Mouse (Mus musculus): ENCODE measurements around the gene Retnla. TPM values are rescaled to one million over a fixed set of nuclear protein-coding genes. Genes with fewer than 3 reads are reported as not detected.
A peak's percentile ranks its signal among the peaks of the same experiment; 100 is the strongest.
"Not testable (repeated sequence)": the region's sequence is repeated elsewhere in the genome, so short reads cannot be mapped to it uniquely, and the experiment has no call there.

The Retnla gene
- total and polyA plus RNA-seq, 3 experiments, result 2.1 to 52.0 (median 3.0) TPM

DNA sequence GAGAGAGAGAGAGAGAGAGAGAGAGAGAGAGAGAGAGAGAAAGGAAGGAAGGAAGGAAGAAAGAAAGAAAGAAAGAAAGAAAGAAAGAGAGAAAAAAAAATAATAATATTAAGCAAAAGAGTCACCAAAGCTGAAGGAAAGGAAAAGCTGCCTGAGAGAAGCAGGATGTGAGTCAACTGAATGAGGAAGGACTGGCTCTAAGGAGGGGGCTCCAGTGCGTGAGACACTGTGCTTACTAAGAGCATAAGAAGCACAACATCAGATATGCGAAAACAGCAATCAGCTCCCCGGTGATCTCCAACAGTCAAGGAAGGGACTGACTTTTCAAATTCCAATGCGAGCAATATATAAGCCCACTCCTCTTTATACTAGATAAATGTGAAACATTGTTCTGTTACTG lies 13.3 kb upstream of the Retnla start:
- 44% methylated on average over 4 of the region's 4 CpGs for WGBS
- no peak overlapping the region for H3K4me3 ChIP-seq
- TF ChIP-seq CTCF (IDR thresholded peaks at IDR 0.05), result no peak
- no peak for TF ChIP-seq EP300 (IDR thresholded peaks at IDR 0.05; ENCODE audit: insufficient read depth, low read depth, low read length)
- TF ChIP-seq POLR2A (IDR thresholded peaks at IDR 0.05; ENCODE audit: insufficient read depth, low read depth, low read length), result no peak
- H3K27me3 ChIP-seq (ENCODE audit: control insufficient read depth, insufficient read depth, low read length), result no peaks in the 10 kb centered on the region
- H3K4me1 ChIP-seq (ENCODE audit: control insufficient read depth, insufficient read depth, low read length), result no peaks in the 10 kb centered on the region
- intact Hi-C loops (cut with DNase I), result no loop called here
- no peak overlapping the region for H3K9ac ChIP-seq (ENCODE audit: low read depth, low read length)
- no peaks in the 10 kb centered on the region for H3K79me2 ChIP-seq (replicated peaks; ENCODE audit: control insufficient read depth, insufficient read depth, low read length)
- DNase-seq, result no peak
- H3K27ac ChIP-seq, result no peak overlapping the region
- H3K36me3 ChIP-seq (ENCODE audit: control insufficient read depth, insufficient read depth, low read length), result no peaks in the 10 kb centered on the region

DNA sequence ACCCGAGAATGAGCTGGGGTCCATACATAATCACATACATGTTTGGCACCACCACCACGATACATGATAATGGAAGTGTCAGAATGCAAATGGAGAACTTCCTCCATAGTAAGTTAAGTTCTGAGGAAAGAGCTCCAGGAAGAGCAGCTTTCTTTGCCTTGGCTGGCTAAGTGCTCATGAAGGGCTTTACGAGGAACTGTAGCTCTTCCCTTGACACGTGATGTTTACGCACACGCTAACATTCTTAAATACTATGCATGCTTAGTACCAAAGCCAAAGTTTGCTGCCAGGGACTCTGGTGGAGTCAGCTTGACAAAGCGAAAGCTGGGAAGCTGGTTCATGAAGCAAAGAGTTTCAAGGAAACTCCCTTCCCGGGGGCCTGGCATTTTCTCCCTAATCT lies 10.3 kb upstream of the Retnla start:
- H3K27me3 ChIP-seq (ENCODE audit: control insufficient read depth, insufficient read depth, low read length), result no peaks in the 10 kb centered on the region
- intact Hi-C loops (cut with DNase I), result no loop called here
- H3K79me2 ChIP-seq (replicated peaks; ENCODE audit: control insufficient read depth, insufficient read depth, low read length), result no peaks in the 10 kb centered on the region
- H3K9ac ChIP-seq (ENCODE audit: low read depth, low read length), result no peak overlapping the region
- TF ChIP-seq POLR2A (IDR thresholded peaks at IDR 0.05; ENCODE audit: insufficient read depth, low read depth, low read length), result no peak
- TF ChIP-seq CTCF (IDR thresholded peaks at IDR 0.05), result no peak
- TF ChIP-seq EP300 (IDR thresholded peaks at IDR 0.05; ENCODE audit: insufficient read depth, low read depth, low read length), result no peak
- no peak for DNase-seq
- 67% methylated on average over 8 of the region's 8 CpGs for WGBS
- H3K4me3 ChIP-seq, result no peak overlapping the region
- H3K36me3 ChIP-seq (ENCODE audit: control insufficient read depth, insufficient read depth, low read length), result no peaks in the 10 kb centered on the region
- H3K4me1 ChIP-seq (ENCODE audit: control insufficient read depth, insufficient read depth, low read length), result no peaks in the 10 kb centered on the region
- H3K27ac ChIP-seq, result no peak overlapping the region

DNA sequence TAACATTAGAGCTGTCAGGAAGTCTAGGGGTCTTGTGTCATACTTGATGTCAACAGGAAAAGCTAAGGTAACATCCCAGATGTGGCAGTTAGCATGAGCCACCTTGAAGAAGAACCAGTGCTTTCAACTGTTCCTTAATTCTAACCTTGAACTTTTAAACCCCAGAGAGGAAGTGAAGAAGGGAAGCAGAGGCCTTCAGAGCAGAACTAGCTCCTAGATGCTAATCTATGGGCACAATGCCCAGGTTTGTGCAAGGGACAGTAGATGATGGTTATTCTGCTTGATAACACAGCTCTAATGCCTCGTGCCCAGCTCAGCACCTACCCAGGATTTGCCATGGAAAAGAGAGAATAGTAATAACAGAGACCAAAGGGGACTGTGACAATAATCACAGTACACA lies 8.7 kb upstream of the Retnla start:
- H3K4me1 ChIP-seq (ENCODE audit: control insufficient read depth, insufficient read depth, low read length); H3K27me3 ChIP-seq (ENCODE audit: control insufficient read depth, insufficient read depth, low read length); DNase-seq; H3K36me3 ChIP-seq (ENCODE audit: control insufficient read depth, insufficient read depth, low read length); H3K27ac ChIP-seq; H3K79me2 ChIP-seq (replicated peaks; ENCODE audit: control insufficient read depth, insufficient read depth, low read length); intact Hi-C loops (cut with DNase I); H3K9ac ChIP-seq (ENCODE audit: low read depth, low read length); H3K4me3 ChIP-seq: not testable (repeated sequence)
- 30% methylated on average over 1 of the region's 1 CpGs for WGBS

DNA sequence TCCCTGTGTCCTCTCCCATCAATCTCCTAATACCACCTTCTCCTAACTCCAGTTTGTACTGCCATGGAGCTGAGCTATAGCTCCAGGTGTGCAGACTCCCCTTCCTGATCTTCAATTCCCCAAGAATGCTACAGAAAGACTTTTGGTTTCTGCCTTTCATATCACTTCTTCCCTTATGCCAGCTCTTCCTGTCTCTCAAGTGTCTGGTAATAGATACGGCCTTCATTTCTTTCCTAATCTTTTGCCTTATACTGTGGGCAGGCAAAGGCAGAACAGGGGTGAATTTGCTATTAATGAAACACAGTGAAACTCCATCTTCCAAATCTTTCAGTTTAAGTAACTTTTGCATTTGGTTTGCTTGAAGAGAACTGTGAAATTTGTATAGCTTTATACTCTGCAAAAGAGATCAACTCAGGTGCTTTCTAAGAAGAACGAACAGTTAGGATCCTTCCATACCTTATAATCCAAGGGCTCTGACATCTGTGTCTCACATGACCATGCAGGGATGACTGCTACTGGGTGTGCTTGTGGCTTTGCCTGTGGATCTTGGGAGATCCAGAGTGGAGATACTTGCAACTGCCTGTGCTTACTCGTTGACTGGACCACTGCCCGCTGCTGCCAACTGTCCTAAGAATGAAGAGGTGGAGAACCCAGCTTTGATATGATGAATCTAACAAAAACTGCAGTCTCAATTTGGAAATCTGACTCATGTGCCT lies 1.5 kb downstream of the Retnla start:
- H3K9ac ChIP-seq (ENCODE audit: low read depth, low read length), result no peak overlapping the region
- no peaks in the 10 kb centered on the region for H3K79me2 ChIP-seq (replicated peaks; ENCODE audit: control insufficient read depth, insufficient read depth, low read length)
- H3K27ac ChIP-seq, result no peak overlapping the region
- TF ChIP-seq POLR2A (IDR thresholded peaks at IDR 0.05; ENCODE audit: insufficient read depth, low read depth, low read length) (no peak), CTCF (IDR thresholded peaks at IDR 0.05) (no peak), EP300 (IDR thresholded peaks at IDR 0.05; ENCODE audit: insufficient read depth, low read depth, low read length) (no peak)
- intact Hi-C loops (cut with DNase I), result no loop called here
- DNase-seq, result no peak
- no peaks in the 10 kb centered on the region for H3K27me3 ChIP-seq (ENCODE audit: control insufficient read depth, insufficient read depth, low read length)
- no peaks in the 10 kb centered on the region for H3K4me1 ChIP-seq (ENCODE audit: control insufficient read depth, insufficient read depth, low read length)
- H3K4me3 ChIP-seq, result no peak overlapping the region
- WGBS, result 78% methylated on average over 4 of the region's 4 CpGs
- no peaks in the 10 kb centered on the region for H3K36me3 ChIP-seq (ENCODE audit: control insufficient read depth, insufficient read depth, low read length)

DNA sequence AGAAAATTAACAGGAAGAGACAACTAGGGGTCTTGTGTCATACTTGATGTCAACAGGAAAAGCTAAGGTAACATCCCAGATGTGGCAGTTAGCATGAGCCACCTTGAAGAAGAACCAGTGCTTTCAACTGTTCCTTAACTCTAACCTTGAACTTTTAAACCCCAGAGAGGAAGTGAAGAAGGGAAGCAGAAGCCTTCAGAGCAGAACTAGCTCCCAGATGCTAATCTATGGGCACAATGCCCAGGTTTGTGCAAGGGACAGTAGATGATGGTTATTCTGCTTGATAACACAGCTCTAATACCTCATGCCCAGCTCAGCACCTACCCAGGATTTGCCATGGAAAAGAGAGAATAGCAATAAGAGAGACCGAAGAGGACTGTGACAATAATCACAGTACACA lies 22.7 kb downstream of the Retnla start:
- H3K79me2 ChIP-seq (replicated peaks; ENCODE audit: control insufficient read depth, insufficient read depth, low read length); H3K36me3 ChIP-seq (ENCODE audit: control insufficient read depth, insufficient read depth, low read length); H3K9ac ChIP-seq (ENCODE audit: low read depth, low read length); intact Hi-C loops (cut with DNase I); H3K27ac ChIP-seq; H3K4me3 ChIP-seq; H3K4me1 ChIP-seq (ENCODE audit: control insufficient read depth, insufficient read depth, low read length); H3K27me3 ChIP-seq (ENCODE audit: control insufficient read depth, insufficient read depth, low read length): not testable (repeated sequence)
- 73% methylated on average over 1 of the region's 1 CpGs for WGBS
- peak in 1 of 2 experiments; percentile 29 for DNase-seq

DNA sequence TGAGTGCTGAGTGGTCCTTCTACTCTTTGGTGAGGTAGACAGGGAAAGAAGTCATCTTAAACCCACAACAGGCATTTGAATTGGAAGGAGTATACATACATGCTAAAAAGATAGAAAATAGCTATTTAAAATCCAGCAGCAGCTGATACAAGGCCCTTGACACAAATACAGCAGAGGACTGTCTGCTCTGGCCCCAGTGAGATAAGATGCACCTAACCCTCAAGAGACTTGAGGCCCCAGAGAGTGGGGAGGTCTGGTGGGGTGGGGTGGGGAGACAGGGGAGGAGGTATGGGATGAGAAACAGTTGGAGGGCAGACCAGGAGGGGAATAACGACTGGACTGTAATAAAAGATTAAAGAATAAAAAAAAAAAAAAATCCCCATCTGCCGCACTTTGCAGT lies 25.3 kb downstream of the Retnla start:
- H3K4me1 ChIP-seq (ENCODE audit: control insufficient read depth, insufficient read depth, low read length), result no peaks in the 10 kb centered on the region
- TF ChIP-seq CTCF (IDR thresholded peaks at IDR 0.05) (no peak), EP300 (IDR thresholded peaks at IDR 0.05; ENCODE audit: insufficient read depth, low read depth, low read length) (no peak), POLR2A (IDR thresholded peaks at IDR 0.05; ENCODE audit: insufficient read depth, low read depth, low read length) (no peak)
- WGBS, result 64% methylated on average over 2 of the region's 2 CpGs
- H3K27me3 ChIP-seq (ENCODE audit: control insufficient read depth, insufficient read depth, low read length), result no peaks in the 10 kb centered on the region
- intact Hi-C loops (cut with DNase I), result no loop called here
- no peak overlapping the region for H3K27ac ChIP-seq
- no peak overlapping the region for H3K4me3 ChIP-seq
- no peak overlapping the region for H3K9ac ChIP-seq (ENCODE audit: low read depth, low read length)
- no peaks in the 10 kb centered on the region for H3K36me3 ChIP-seq (ENCODE audit: control insufficient read depth, insufficient read depth, low read length)
- no peak for DNase-seq
- no peaks in the 10 kb centered on the region for H3K79me2 ChIP-seq (replicated peaks; ENCODE audit: control insufficient read depth, insufficient read depth, low read length)
